Mouse (Mus musculus) myocyte (in vitro differentiated cells): ENCODE results near the gene Bhlhb9. TPM values are rescaled to one million over a fixed set of nuclear protein-coding genes. Genes with fewer than 3 reads are reported as not detected.
"Not testable (repeated sequence)": the region's sequence is repeated elsewhere in the genome, so short reads cannot be mapped to it uniquely, and the experiment has no call there.

Experiments
- H3K27me3 ChIP-seq: one replicate; pipeline ENCODE4 v1.6.1; 2011; ENCODE audit not compliant: control insufficient read depth, insufficient read depth, insufficient read length
- H3K36me3 ChIP-seq: one replicate; pipeline ENCODE4 v1.6.1; 2011; ENCODE audit not compliant: control insufficient read depth, insufficient read depth
- H3K4me2 ChIP-seq: one replicate; pipeline ENCODE4 v1.6.1; 2011; ENCODE audit warnings: low read depth, control low read depth
- H3K4me3 ChIP-seq: one replicate; pipeline ENCODE4 v1.5.1; 2011; ENCODE audit warnings: mild to moderate bottlenecking, control low read depth, moderate library complexity
- H3K79me2 ChIP-seq: one replicate; pipeline ENCODE4 v1.6.1; 2011; ENCODE audit not compliant: control insufficient read depth, insufficient read depth
- H3ac ChIP-seq: one replicate; pipeline ENCODE4 v1.6.1; 2011; ENCODE audit not compliant: control insufficient read depth, insufficient read length
- CEBPB ChIP-seq: IDR thresholded peaks from 2 replicates; pipeline ENCODE4 v1.6.1; 2011; ENCODE audit warnings: mild to moderate bottlenecking, moderate library complexity; ENCODE audit not compliant: poor library complexity, insufficient read depth, severe bottlenecking
- E2F4 ChIP-seq: IDR thresholded peaks from one replicate; pipeline ENCODE4 v1.6.1; 2011; ENCODE audit warnings: mild to moderate bottlenecking, control low read depth, moderate library complexity; ENCODE audit not compliant: insufficient read depth
- MAX ChIP-seq: IDR thresholded peaks from one replicate; pipeline ENCODE4 v1.6.1; 2011; ENCODE audit warnings: low read depth, mild to moderate bottlenecking, control low read depth
- MYOD1 ChIP-seq, 3 experiments: IDR thresholded peaks; one replicate each; pipeline ENCODE4 v1.6.1; 2011; ENCODE audit warnings: control low read depth in 2 of 3, low read depth in 2 of 3, mild to moderate bottlenecking in 2 of 3, moderate library complexity in 1 of 3; ENCODE audit not compliant: insufficient read length in 2 of 3, control insufficient read depth in 1 of 3
- MYOG ChIP-seq, 3 experiments: IDR thresholded peaks; one replicate each; pipeline ENCODE4 v1.6.1; 2011; ENCODE audit warnings: control low read depth in 2 of 3, low read depth in 2 of 3, mild to moderate bottlenecking in 2 of 3; ENCODE audit not compliant: insufficient read length in 2 of 3, control insufficient read depth in 1 of 3, insufficient read depth in 1 of 3
- POLR2A ChIP-seq: IDR thresholded peaks from one replicate; pipeline ENCODE4 v1.6.1; 2011; ENCODE audit warnings: low read depth, mild to moderate bottlenecking, control low read depth, moderate library complexity; ENCODE audit not compliant: insufficient read length
- POLR2AphosphoS2 ChIP-seq: IDR thresholded peaks from one replicate; pipeline ENCODE4 v1.6.1; 2011; ENCODE audit warnings: low read depth, control low read depth; ENCODE audit not compliant: insufficient read length
- REST ChIP-seq: IDR thresholded peaks from one replicate; pipeline ENCODE4 v1.6.1; 2011; ENCODE audit warnings: mild to moderate bottlenecking, control low read depth, moderate library complexity; ENCODE audit not compliant: insufficient read depth, insufficient read length
- SRF ChIP-seq: IDR thresholded peaks from one replicate; pipeline ENCODE4 v1.6.1; 2011; ENCODE audit warnings: low read depth; ENCODE audit not compliant: control insufficient read depth, insufficient read length
- TCF12 ChIP-seq: IDR thresholded peaks from one replicate; pipeline ENCODE4 v1.6.1; 2011; ENCODE audit warnings: mild to moderate bottlenecking, control low read depth; ENCODE audit not compliant: poor library complexity, insufficient read depth, severe bottlenecking
- TCF3 ChIP-seq: IDR thresholded peaks from one replicate; pipeline ENCODE4 v1.6.1; 2011; ENCODE audit warnings: low read depth, control low read depth; ENCODE audit not compliant: insufficient read length
- USF1 ChIP-seq: IDR thresholded peaks from one replicate; pipeline ENCODE4 v1.6.1; 2011; ENCODE audit warnings: low read depth, mild to moderate bottlenecking, control low read depth, moderate library complexity
- polyA plus RNA-seq: library from polyadenylated mRNA; unstranded; fragments of >200 nt; fragmentation: generic; extraction: Trizol; gene quantifications from one replicate; pipeline ENCODE4 v1.2.1, GENCODE M21; 2012; ENCODE audit warnings: missing spikeins

Bhlhb9 gene
- polyA plus RNA-seq, 1 experiment = 0.41 TPM

DNA sequence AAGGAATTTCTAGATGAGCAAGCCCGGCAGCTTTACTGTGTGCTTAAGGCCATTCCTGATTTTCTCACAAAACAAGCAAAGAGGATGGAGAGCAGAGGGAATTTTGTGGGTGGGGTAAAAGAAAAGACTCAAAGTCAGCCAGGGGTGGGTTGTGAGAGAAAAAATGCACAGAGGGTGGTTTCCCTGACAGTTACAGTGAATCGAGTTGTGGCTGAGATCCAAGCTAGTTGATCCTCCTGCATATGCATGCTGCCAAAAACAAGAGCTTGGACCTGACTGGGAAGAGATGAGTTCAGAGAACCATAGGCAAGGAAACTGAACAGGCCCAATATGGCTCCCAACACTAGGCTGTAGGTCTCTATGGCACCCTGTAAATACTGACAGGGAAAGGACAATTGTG lies 40.5 kb downstream of the Bhlhb9 start:
- no peak for TF ChIP-seq MYOD1 (IDR thresholded peaks at IDR 0.05; ENCODE audit: control insufficient read depth in 1 of 3, insufficient read length in 2 of 3, low read depth in 2 of 3)
- TF ChIP-seq SRF = no peak
- TF ChIP-seq POLR2A = no peak
- no peak for TF ChIP-seq MAX
- TF ChIP-seq E2F4 = no peak
- TF ChIP-seq POLR2AphosphoS2 = no peak
- TF ChIP-seq CEBPB = no peak
- TF ChIP-seq MYOG (IDR thresholded peaks at IDR 0.05; ENCODE audit: control insufficient read depth in 1 of 3, insufficient read depth in 1 of 3, insufficient read length in 2 of 3, low read depth in 2 of 3) = no peak
- TF ChIP-seq TCF12 = no peak
- no peak for TF ChIP-seq REST
- no peak for TF ChIP-seq TCF3
- no peak for TF ChIP-seq USF1
- Histone ChIP-seq H3ac (no peak overlapping the region), H3K4me3 (no peak overlapping the region), H3K36me3 (no peaks in the 10 kb centered on the region), H3K79me2 (no peaks in the 10 kb centered on the region), H3K27me3 (no peaks in the 10 kb centered on the region), H3K4me2 (no peak overlapping the region)

DNA sequence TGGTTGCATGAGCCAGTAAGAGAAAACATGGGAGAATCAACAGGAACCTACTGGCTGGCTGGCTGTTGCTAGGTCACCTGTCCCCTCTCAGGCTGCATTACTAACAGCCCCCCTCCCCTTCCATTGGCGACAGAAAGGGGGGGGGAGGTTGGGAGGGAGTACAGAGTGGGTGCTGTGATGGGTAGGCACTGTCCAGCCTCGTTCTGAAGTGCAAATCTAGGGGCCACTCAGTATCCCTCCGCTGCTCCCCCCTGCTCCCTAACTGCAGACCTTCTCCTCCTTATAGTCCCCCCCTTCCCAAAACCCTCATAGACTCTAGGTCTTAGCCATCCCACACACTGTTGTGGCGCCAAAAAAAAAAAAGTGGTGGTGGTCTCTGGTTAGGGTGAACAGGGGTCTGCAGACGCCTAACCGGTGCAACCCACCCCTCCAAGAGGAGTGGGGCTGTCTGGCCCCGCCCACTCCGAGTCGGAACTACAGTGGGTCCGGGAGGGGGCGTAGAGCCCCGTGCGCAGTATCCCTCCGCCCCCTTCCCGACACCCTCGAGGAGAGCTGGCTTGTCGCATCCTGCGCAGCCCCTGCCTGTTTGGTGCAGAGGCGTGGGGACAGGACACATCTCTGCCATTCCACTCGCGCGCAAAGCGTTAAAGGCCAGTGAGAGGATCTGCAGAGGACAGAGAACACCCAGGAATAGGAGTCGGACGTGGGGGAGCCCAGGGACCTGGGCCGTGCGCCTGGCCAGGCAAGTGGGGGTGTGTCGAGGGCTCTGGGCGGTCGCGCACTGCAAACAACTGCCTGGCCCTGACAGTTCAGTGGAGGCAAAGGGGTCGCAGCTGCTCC lies 41.3 kb downstream of the Bhlhb9 start, which contains the start of gene Gprasp2:
Gene Gprasp2, plus strand, starts transcription at position 514 of the 840 bp plus-strand sequence.
- not testable (repeated sequence) for H3K79me2 ChIP-seq, H3K4me3 ChIP-seq, H3K36me3 ChIP-seq, H3K4me2 ChIP-seq, H3ac ChIP-seq, H3K27me3 ChIP-seq

GRCm38 (mm10) chrX:135839397-135840391 lies 42.3 kb downstream of the Bhlhb9 start:
- H3K4me3 ChIP-seq, H3K27me3 ChIP-seq, H3ac ChIP-seq: not testable (repeated sequence)

GRCm38 (mm10) chrX:135866806-135867205 lies 69.4 kb downstream of the Bhlhb9 start:
- not testable (repeated sequence) for H3K4me3 ChIP-seq, H3K4me2 ChIP-seq, H3K79me2 ChIP-seq, H3K27me3 ChIP-seq, H3K36me3 ChIP-seq, H3ac ChIP-seq

More at GRCm38 (mm10) chrX:135839397-135840391, 42.3 kb downstream of the Bhlhb9 start:
- not testable (repeated sequence) for H3K79me2 ChIP-seq, H3K36me3 ChIP-seq, H3K4me2 ChIP-seq

GRCm38 (mm10) chrX:135876679-135877078 lies 79.3 kb downstream of the Bhlhb9 start:
- Histone ChIP-seq H3K36me3 (no peaks in the 10 kb centered on the region), H3K4me2 (no peak overlapping the region), H3ac (no peak overlapping the region), H3K27me3 (no peaks in the 10 kb centered on the region), H3K4me3 (no peak overlapping the region), H3K79me2 (no peaks in the 10 kb centered on the region)
- TF ChIP-seq POLR2AphosphoS2 = no peak
- TF ChIP-seq E2F4 = no peak
- TF ChIP-seq TCF3 = no peak

GRCm38 (mm10) chrX:135879626-135880025 lies 82.2 kb downstream of the Bhlhb9 start:
- H3ac ChIP-seq = no peak overlapping the region
- no peak overlapping the region for H3K4me2 ChIP-seq
- H3K79me2 ChIP-seq = no peaks in the 10 kb centered on the region
- H3K27me3 ChIP-seq = no peaks in the 10 kb centered on the region
- TF ChIP-seq TCF3 (no peak), TCF12 (no peak), MAX (no peak), MYOD1 (IDR thresholded peaks at IDR 0.05; ENCODE audit: control insufficient read depth in 1 of 3, insufficient read length in 2 of 3, low read depth in 2 of 3) (no peak), CEBPB (no peak)
- H3K4me3 ChIP-seq = no peak overlapping the region
- no peaks in the 10 kb centered on the region for H3K36me3 ChIP-seq
